Mouse (Mus musculus): ENCODE data around the gene Lpin3. TPM values are rescaled to one million over a fixed set of nuclear protein-coding genes. Genes with fewer than 3 reads are reported as not detected.

The Lpin3 gene
- polyA plus RNA-seq, 2 experiments = 2.3 to 2.9 TPM

- ATAC-seq (ENCODE audit: low FRiP score, low read depth) (no peak), DNase-seq (ENCODE audit: low spot score) (no peak)
- Histone ChIP-seq H3K36me3 (ENCODE audit: control insufficient read depth, insufficient read depth, low read length) (no peaks in the 10 kb centered on the region), H3K27me3 (ENCODE audit: control insufficient read depth, insufficient read depth, low read length) (no peaks in the 10 kb centered on the region), H3K9ac (ENCODE audit: low read depth, low read length, severe bottlenecking) (no peak overlapping the region), H3K4me2 (replicated peaks; ENCODE audit: low read depth, low read length, severe bottlenecking) (no peak overlapping the region), H3K9me3 (ENCODE audit: control insufficient read depth, low read length) (no peaks in the 10 kb centered on the region), H3K4me1 (ENCODE audit: control insufficient read depth, insufficient read depth, low read length) (no peaks in the 10 kb centered on the region), H3K4me3 (replicated peaks; ENCODE audit: low read length) (no peak overlapping the region), H3K27ac (replicated peaks; ENCODE audit: low read depth, low read length) (no peak overlapping the region)
- WGBS = 66% methylated on average over 3 of the region's 3 CpGs
- no peak for TF ChIP-seq POLR2A (IDR thresholded peaks at IDR 0.05; ENCODE audit: borderline replicate concordance, extremely low read depth, insufficient read depth, insufficient read length)
Observed at GRCm38 (mm10) chr2:160850360-160850759, 30.1 kb upstream of the Lpin3 start.

GRCm38 (mm10) chr2:160854687-160855086, 25.8 kb upstream of the Lpin3 start:
- TF ChIP-seq POLR2A (IDR thresholded peaks at IDR 0.05; ENCODE audit: borderline replicate concordance, extremely low read depth, insufficient read depth, insufficient read length) = no peak
- Histone ChIP-seq H3K36me3 (ENCODE audit: control insufficient read depth, insufficient read depth, low read length) (no peaks in the 10 kb centered on the region), H3K9ac (ENCODE audit: low read depth, low read length, severe bottlenecking) (no peak overlapping the region), H3K27ac (replicated peaks; ENCODE audit: low read depth, low read length) (no peak overlapping the region), H3K4me1 (ENCODE audit: control insufficient read depth, insufficient read depth, low read length) (no peaks in the 10 kb centered on the region), H3K9me3 (ENCODE audit: control insufficient read depth, low read length) (no peaks in the 10 kb centered on the region), H3K4me2 (replicated peaks; ENCODE audit: low read depth, low read length, severe bottlenecking) (no peak overlapping the region), H3K4me3 (replicated peaks; ENCODE audit: low read length) (no peak overlapping the region), H3K27me3 (ENCODE audit: control insufficient read depth, insufficient read depth, low read length) (no peaks in the 10 kb centered on the region)
- no peak for DNase-seq (ENCODE audit: low spot score)
- no peak for ATAC-seq (ENCODE audit: low FRiP score, low read depth)

DNA sequence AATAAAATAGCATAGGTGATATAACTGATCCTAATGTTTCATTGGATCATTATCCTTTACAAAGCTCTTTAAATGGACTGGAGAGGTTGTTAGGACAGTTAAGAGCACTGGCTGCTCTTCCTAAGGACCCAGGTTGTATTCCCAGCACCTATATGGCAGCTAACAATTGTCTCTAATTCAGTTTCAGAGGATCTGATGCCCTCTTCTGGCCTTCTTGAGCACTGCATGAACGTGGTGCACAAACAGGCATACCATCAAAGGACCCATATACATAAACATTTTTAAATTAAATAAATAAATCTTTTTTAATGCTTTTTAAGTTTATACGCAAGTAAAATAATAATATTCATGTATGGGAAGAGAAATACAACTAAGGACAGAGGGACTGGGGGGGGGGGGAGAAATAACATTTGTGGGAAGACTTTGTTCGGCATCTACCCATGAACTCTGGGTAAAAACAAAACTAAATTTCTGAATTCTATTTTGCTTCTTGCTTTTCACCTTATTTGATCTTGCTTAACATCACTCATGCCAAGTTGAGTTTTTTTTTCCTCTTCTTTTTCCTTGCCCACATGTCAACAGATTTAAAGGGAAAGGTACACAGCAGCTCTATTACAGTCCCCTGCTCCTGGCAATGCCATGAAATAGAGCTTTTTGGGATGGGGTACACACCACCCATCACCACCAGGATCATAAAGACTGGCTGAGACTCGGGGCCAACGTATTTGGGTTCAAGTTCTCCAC, 23.9 kb upstream of the Lpin3 start:
- 76% methylated on average over 5 of the region's 5 CpGs for WGBS
- Histone ChIP-seq H3K4me2 (replicated peaks; ENCODE audit: low read depth, low read length, severe bottlenecking) (no peak overlapping the region), H3K9me3 (ENCODE audit: control insufficient read depth, low read length) (no peaks in the 10 kb centered on the region), H3K36me3 (ENCODE audit: control insufficient read depth, insufficient read depth, low read length) (no peaks in the 10 kb centered on the region), H3K27ac (replicated peaks; ENCODE audit: low read depth, low read length) (no peak overlapping the region), H3K4me1 (ENCODE audit: control insufficient read depth, insufficient read depth, low read length) (no peaks in the 10 kb centered on the region), H3K27me3 (ENCODE audit: control insufficient read depth, insufficient read depth, low read length) (no peaks in the 10 kb centered on the region), H3K9ac (ENCODE audit: low read depth, low read length, severe bottlenecking) (no peak overlapping the region), H3K4me3 (replicated peaks; ENCODE audit: low read length) (no peak overlapping the region)
- DNase-seq (ENCODE audit: low spot score) (no peak), ATAC-seq (ENCODE audit: low FRiP score, low read depth) (no peak)
- no peak for TF ChIP-seq POLR2A (IDR thresholded peaks at IDR 0.05; ENCODE audit: borderline replicate concordance, extremely low read depth, insufficient read depth, insufficient read length)

DNA sequence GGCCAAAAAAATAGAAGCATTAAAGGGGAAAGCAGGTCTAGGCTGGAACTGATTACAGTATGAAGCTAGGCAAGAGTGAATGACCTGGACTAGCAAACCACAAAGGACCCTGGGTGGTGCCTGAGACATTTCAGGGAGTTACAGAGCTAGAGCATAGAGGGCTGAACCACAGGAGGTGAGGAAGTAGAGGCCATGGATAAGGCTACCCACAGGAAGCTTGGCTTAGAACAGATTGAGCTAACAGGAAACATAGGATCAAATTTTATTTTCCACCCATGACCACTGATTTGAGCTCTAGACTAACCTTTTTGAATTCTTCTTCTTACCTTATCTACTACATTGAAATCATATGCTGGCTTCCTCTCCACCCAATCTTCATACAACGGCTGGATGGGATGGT, 20.1 kb upstream of the Lpin3 start:
- Histone ChIP-seq H3K4me3 (replicated peaks; ENCODE audit: low read length) (no peak overlapping the region), H3K9ac (ENCODE audit: low read depth, low read length, severe bottlenecking) (no peak overlapping the region), H3K9me3 (ENCODE audit: control insufficient read depth, low read length) (no peaks in the 10 kb centered on the region), H3K27me3 (ENCODE audit: control insufficient read depth, insufficient read depth, low read length) (no peaks in the 10 kb centered on the region), H3K36me3 (ENCODE audit: control insufficient read depth, insufficient read depth, low read length) (peaks cover 3% of the 10 kb centered on the region; the same call in 1 of the 2 replicates), H3K4me2 (replicated peaks; ENCODE audit: low read depth, low read length, severe bottlenecking) (no peak overlapping the region), H3K27ac (replicated peaks; ENCODE audit: low read depth, low read length) (no peak overlapping the region), H3K4me1 (ENCODE audit: control insufficient read depth, insufficient read depth, low read length) (no peaks in the 10 kb centered on the region)
- no peak for DNase-seq (ENCODE audit: low spot score)
- ATAC-seq (ENCODE audit: low FRiP score, low read depth) = no peak
- WGBS = 90% methylated on average over 1 of the region's 1 CpGs
- no peak for TF ChIP-seq POLR2A (IDR thresholded peaks at IDR 0.05; ENCODE audit: borderline replicate concordance, extremely low read depth, insufficient read depth, insufficient read length)

DNA sequence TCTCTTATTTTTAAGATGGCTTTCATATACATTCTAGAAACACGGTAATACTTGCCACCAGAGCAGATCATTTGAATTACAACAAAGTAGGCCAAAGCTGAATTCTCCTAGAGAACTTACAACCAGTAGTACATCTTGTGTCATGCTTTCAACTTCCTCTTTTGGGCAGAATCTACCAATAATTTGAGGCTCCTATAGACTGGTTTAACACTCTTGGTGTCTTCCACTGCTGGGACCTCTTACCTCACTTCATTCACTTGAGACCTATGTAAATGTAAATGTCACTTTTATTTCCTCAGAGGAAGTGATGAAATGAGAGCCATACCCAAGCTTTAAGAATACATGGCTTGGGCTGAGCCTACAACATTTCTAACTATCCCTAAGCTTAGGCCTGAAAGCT, 16.4 kb upstream of the Lpin3 start:
- no peak for ATAC-seq (ENCODE audit: low FRiP score, low read depth)
- H3K36me3 ChIP-seq (ENCODE audit: control insufficient read depth, insufficient read depth, low read length) = peaks cover 3% of the 10 kb centered on the region; the same call in 1 of the 2 replicates
- WGBS = 86% methylated on average over 1 of the region's 1 CpGs

More for the DNA sequence above, 16.4 kb upstream of the Lpin3 start:
- Histone ChIP-seq H3K9me3 (ENCODE audit: control insufficient read depth, low read length) (no peaks in the 10 kb centered on the region), H3K9ac (ENCODE audit: low read depth, low read length, severe bottlenecking) (no peak overlapping the region), H3K27ac (replicated peaks; ENCODE audit: low read depth, low read length) (no peak overlapping the region), H3K4me2 (replicated peaks; ENCODE audit: low read depth, low read length, severe bottlenecking) (no peak overlapping the region), H3K27me3 (ENCODE audit: control insufficient read depth, insufficient read depth, low read length) (no peaks in the 10 kb centered on the region), H3K4me1 (ENCODE audit: control insufficient read depth, insufficient read depth, low read length) (no peaks in the 10 kb centered on the region), H3K4me3 (replicated peaks; ENCODE audit: low read length) (no peak overlapping the region)
- DNase-seq (ENCODE audit: low spot score) = no peak
- no peak for TF ChIP-seq POLR2A (IDR thresholded peaks at IDR 0.05; ENCODE audit: borderline replicate concordance, extremely low read depth, insufficient read depth, insufficient read length)

Measured in limb, embryonic 14.5 days (tissue).